Mouse (Mus musculus) E14TG2a.4 (cell line): Measurements from ENCODE around the gene Nradd.

ENCODE experiments used
- CTCF ChIP-seq: conservative IDR thresholded peaks from 2 replicates; pipeline ENCODE4 v1.5.1; 2014; ENCODE audit warnings: low read length
- NANOG ChIP-seq: IDR thresholded peaks from 2 replicates; pipeline ENCODE4 v1.6.1; 2014; ENCODE audit warnings: borderline replicate concordance, low read length, mixed read lengths

GRCm38 (mm10) chr9:110620685-110621084, 3.6 kb downstream of the Nradd start:
- no peak for TF ChIP-seq CTCF
- no peak for TF ChIP-seq NANOG
